Mouse (Mus musculus): ENCODE results near the gene Rabgap1.

Rabgap1 gene

DNA sequence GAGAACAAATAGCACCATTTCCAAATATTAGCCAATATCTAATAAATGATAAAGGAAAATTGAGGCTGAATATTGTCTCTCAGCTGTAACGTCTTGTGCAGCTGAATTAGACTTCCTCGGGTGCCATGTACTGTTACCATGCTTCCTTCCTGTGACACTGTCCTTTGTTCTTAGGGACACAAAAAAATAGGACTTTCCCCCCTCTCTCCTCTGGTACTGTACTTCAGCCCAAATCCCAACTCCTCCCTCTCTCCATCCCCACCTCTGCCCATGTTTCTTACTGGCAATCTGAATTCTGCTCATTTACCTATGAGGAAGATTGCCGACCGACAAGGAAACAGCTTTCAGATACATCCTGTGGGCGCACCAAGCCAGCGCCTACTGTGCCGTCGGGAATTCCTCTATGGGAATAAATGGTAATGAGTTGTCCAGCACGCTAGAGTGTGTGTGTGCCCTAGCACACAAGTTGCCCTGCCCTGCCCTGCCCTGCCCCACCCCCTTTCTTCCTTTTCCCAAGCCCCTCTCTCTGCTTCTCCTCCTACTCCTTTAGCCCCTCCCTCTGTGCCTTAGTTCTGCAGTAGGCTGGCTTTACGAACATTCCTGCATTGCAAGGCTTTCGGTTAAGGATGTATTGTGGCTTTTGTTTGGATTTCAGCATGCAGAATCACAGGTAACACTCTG is 73.1 kb downstream of the Rabgap1 start, which contains the start of gene Gpr21:
Gpr21 (plus strand) TSS at position 303 of the 681 bp plus-strand sequence.
- peak; percentile 4 to 13 for DNase-seq

- peak; percentile 26 to 38 for DNase-seq
Measured at GRCm38 (mm10) chr2:37516922-37517462, 73.9 kb downstream of the Rabgap1 start.

DNA sequence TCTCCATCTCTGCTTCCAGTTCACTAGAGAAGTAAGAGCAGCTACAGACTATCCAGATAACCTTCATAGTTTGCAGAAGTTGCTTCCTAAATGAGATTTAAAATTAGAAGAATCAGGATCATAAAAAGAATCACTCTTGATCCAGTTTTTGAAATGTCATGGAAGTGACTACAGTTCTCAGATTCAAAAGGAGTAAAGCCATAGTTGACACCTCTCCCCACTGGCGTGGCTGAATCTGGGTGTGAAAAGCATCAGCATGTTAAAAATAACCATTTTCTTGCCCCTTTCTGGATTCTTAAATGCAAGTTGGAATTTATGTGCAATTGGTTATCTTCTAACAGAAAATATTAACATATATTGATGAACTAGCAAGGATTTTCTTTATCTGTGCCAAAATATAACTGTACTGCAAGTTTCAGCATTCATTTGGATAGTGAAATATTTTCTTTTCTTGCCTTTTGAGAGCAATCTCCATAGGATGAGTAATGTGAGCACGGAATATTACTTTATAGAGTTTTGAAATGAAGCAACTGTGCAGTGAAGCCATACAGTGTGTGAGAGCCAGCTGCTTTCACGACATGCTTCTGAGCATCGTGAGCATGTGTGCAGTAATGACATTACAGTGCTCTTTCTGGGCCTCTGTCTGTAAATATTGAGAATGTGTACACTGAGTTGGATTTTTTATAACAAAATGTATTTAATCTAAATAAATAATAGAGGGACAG is 75.6 kb downstream of the Rabgap1 start:
- no peak for DNase-seq

DNA sequence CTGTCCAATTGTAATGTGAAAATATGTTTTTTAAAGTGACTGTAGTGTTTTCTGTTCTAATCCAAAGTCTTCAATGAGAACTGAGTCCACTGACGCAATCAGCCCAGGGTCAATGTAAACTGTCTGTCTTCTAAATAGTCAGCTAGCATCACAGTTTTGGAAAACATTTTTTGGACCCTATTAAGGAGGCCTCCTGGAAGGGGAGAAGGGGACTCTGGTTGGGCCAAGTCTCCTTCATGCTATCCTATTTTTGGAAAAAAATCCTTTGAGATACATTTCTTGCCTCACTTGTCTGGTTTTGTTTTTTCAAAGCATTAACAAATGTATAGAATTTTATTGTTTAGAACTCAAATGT is 76.2 kb downstream of the Rabgap1 start:
- no peak for DNase-seq

- no peak for DNase-seq
Measured at GRCm38 (mm10) chr2:37527587-37527986, 84.5 kb downstream of the Rabgap1 start.

DNA sequence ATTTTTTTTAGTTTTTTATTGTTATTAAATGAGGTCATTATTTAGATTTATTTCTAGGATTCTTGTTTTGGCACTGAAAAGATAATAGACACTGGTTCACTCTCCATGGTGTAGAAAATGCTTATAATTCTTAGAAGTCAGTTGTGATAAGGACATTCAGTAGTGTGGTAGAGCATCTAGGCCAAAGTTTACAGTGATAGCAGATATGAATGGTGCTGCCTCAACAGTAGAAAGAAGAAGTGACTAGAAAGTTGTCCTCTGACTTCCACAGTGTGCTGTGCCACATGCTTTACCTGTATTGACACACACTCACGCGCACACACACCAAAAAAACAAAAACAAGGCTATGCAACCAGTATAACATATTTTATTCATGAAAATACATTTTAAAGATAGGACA is 86.3 kb downstream of the Rabgap1 start:
- no peak for DNase-seq

GRCm38 (mm10) chr2:37530766-37531165 is 87.7 kb downstream of the Rabgap1 start:
- no peak for DNase-seq

GRCm38 (mm10) chr2:37531639-37532038 is 88.6 kb downstream of the Rabgap1 start:
- no peak for DNase-seq

GRCm38 (mm10) chr2:37549346-37550012 is 106.4 kb downstream of the Rabgap1 start:
- DNase-seq = no peak

GRCm38 (mm10) chr2:37556366-37556765 is 113.3 kb downstream of the Rabgap1 start:
- DNase-seq = no peak

- no peak for DNase-seq
Measured at GRCm38 (mm10) chr2:37565579-37565978, 122.5 kb downstream of the Rabgap1 start.

GRCm38 (mm10) chr2:37566035-37566434 is 123.0 kb downstream of the Rabgap1 start:
- DNase-seq = no peak

DNA sequence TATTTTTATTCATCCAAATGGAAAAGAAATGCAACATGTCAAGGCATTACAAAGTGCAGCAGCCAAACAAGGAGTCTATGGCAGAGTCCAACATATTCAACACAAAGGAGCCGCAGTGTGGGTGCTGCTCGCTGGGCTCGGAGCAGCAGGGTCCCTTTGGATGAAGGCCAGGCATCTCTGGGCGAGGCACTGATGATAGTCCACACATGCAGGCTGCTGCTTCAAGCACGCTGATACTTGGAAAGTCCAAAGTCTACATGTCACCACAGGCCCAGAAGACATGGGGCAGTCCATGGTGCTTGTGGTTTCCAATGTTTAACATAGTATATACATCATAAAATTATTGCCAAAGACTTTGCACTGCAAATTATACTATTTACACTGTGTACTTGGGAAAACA is 126.8 kb downstream of the Rabgap1 start:
- DNase-seq = peak; percentile 14 to 39

DNA sequence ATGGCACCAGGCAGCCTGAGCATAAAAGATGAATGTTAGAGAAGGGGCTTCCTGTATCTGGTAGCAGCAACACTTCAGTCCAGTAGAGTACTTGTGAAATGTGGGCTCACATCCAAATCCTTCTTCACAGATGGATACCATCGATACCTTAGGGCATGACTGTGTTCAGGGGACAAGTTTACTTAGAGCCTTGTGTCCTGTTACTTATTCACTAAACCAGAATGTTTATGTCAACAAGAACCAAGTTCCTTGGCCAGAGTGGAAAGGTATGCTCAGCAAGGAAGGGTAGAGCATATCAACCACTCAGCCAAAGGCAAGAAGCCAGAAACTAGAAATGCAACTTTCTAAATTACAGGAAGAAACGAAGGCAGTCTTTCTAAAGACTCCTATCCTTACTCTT is 127.6 kb downstream of the Rabgap1 start:
- DNase-seq = peak in 1 of 2 experiments; percentile 4

DNA sequence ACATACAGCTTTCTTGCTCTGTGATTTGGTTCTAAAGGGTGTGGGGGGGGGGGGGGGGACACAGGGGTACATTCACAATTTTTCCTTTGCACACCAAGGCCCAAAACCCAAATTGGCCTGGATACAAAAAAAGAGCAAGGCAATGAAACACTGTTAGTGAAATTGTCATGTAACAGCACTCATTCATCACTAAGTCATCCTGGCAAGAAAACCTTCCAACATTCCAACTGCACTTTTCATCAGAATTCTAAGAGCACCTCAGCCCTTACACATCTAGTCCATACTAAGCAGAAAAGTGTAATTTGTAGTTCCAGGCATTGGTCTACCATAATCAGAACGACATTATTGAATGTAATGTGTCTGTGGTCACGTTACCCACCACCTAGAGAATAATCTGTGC is 129.1 kb downstream of the Rabgap1 start:
- DNase-seq = no peak

DNA sequence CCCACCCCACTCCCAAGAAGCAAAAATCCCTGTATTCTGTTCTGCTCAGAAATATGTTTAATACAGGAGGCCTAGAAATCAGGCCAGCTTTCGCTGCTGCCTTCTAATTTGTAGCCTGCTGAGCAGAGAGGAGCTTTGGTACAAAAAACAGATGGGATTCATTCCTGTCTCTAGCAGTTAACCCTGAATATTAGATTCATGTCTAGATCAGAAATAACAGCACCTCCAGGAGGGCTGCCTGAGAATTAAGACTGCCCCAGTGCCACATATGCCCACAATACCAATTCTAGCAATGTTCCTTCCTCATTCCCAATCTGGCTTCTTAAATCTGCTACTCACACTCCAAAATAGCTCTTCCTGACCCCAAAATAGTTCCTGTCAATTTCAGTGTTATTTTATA is 133.6 kb downstream of the Rabgap1 start:
- DNase-seq = no peak

GRCm38 (mm10) chr2:37578185-37578584 is 135.1 kb downstream of the Rabgap1 start:
- DNase-seq = no peak

DNA sequence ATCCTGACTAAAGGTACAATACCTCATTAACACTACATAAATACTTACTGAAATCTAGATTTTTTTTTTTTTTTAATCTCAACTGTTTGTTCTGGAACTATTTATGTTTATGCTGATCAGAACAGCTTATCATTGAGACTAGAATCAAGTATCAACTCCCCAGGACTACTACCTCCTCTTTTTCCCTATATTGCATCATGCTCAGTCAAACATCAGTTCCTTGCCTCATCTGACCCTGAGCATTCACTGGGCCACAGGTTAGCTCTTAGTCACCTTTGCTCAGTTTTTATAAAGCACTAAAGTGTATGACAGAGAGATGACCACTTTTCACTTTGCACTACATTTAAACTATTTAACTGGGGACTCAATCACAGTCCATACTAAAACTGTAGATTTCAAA is 144.8 kb downstream of the Rabgap1 start:
- DNase-seq = no peak
